Mouse (Mus musculus) embryonic stem cell, embryonic (primary cell): Measurements from ENCODE around the gene Tlk1.

Experiments used
- CTCF ChIA-PET, 4 experiments: fragments of 300-600 bp in 2 of 4; fragments of 350-600 bp in 2 of 4; sonication (Branson Sonifier 250); formaldehyde crosslinking; loops; one replicate each; lab custom pipeline; 2022; ENCODE audit warnings: inconsistent platforms in 2 of 4; lab: Charles Lee
- POLR2A ChIA-PET, 4 experiments: fragments of 300-600 bp in 2 of 4; fragments of 350-600 bp in 2 of 4; sonication (Branson Sonifier 250); formaldehyde crosslinking; loops; one replicate each; lab custom pipeline; 2022; ENCODE audit warnings: antibody characterized with exemption in 4 of 4, inconsistent platforms in 1 of 4; lab: Charles Lee

Gene Tlk1

GRCm38 (mm10) chr2:70690195-70690594 lies 135.3 kb downstream of the Tlk1 start:
- ChIA-PET CTCF (interaction anchor here (0.6 to 2.3 kb wide), 13 partner anchors 12 to 563 kb away, joined by 3 to 10 read pairs (median 4); partner anchors contain the start of genes Gm26558 (in 1 of the 4) and Gorasp2 (in 1 of the 4)), POLR2A (interaction anchor here (0.6 to 3.8 kb wide), 41 partner anchors 8 to 1285 kb away, joined by 3 to 36 read pairs (median 4); partner anchors contain the start of genes Gorasp2 (in 3 of the 4), Gm26558 (in 2 of the 4) and Cybrd1 (in 1 of the 4))

- POLR2A ChIA-PET, result interaction anchor here in 2 of 4 experiments (0.9 to 3.8 kb wide), 7 partner anchors 10 to 26 kb away, joined by 3 to 36 read pairs (median 7); partner anchors contain the start of genes Gm26558 (in 1 of the 2) and Gorasp2 (in 1 of the 2)
- CTCF ChIA-PET, result interaction anchor here in 2 of 4 experiments (0.5 to 2.3 kb wide), 3 partner anchors 15 to 676 kb away, joined by 3 to 10 read pairs (median 4); partner anchors contain the start of genes Gm26558 (in 1 of the 2) and Gorasp2 (in 1 of the 2)
These were observed 137.0 kb downstream of the Tlk1 start for GRCm38 (mm10) chr2:70688454-70689078.

- ChIA-PET CTCF (no interaction called here), POLR2A (interaction anchor here in 1 of 4 experiments (1.7 kb wide), 1 partner anchor 8 kb away, joined by 4 read pairs; no protein-coding TSS in a partner anchor)
These were observed 143.2 kb downstream of the Tlk1 start for GRCm38 (mm10) chr2:70682324-70682723.

GRCm38 (mm10) chr2:70673445-70674126 lies 151.9 kb downstream of the Tlk1 start:
- CTCF ChIA-PET, result interaction anchor here (0.5 to 1.5 kb wide), 8 partner anchors 11 to 708 kb away, joined by 3 to 8 read pairs (median 3); partner anchors contain the start of genes Gm26558 (in 1 of the 4) and Gorasp2 (in 1 of the 4)
- POLR2A ChIA-PET, result interaction anchor here in 3 of 4 experiments (0.7 to 6.2 kb wide), 7 partner anchors 9 to 17 kb away, joined by 3 to 47 read pairs (median 6); partner anchors contain the start of genes Gm26558 (in 2 of the 3) and Gorasp2 (in 2 of the 3)

GRCm38 (mm10) chr2:70672476-70672875 lies 153.1 kb downstream of the Tlk1 start:
- CTCF ChIA-PET, result interaction anchor here (0.6 to 1.5 kb wide), 6 partner anchors 31 to 545 kb away, joined by 3 to 7 read pairs (median 4); no protein-coding TSS in a partner anchor
- POLR2A ChIA-PET, result interaction anchor here in 3 of 4 experiments (0.6 to 6.2 kb wide), 6 partner anchors 8 to 1063 kb away, joined by 3 to 47 read pairs (median 6); partner anchors contain the start of genes Gm26558 (in 2 of the 3) and Gorasp2 (in 2 of the 3)

GRCm38 (mm10) chr2:70669896-70670295 lies 155.6 kb downstream of the Tlk1 start:
- CTCF ChIA-PET, result interaction anchor here in 2 of 4 experiments (1.0 to 1.4 kb wide), 3 partner anchors 8 to 9 kb away, joined by 3 to 6 read pairs (median 4); partner anchors contain the start of genes Gorasp2 (in 2 of the 2) and Gm26558 (in 1 of the 2)
- POLR2A ChIA-PET, result interaction anchor here in 2 of 4 experiments (0.6 to 2.5 kb wide), 5 partner anchors 9 to 105 kb away, joined by 3 to 8 read pairs (median 3); partner anchors contain the start of genes Gm26558 (in 1 of the 2) and Gorasp2 (in 1 of the 2)

GRCm38 (mm10) chr2:70669241-70669640 lies 156.3 kb downstream of the Tlk1 start:
- CTCF ChIA-PET, result interaction anchor here in 2 of 4 experiments (0.7 to 1.0 kb wide), 2 partner anchors 8 to 22 kb away, joined by 3 read pairs; partner anchors contain the start of genes Gm26558 (in 1 of the 2) and Gorasp2 (in 1 of the 2)
- POLR2A ChIA-PET, result interaction anchor here in 2 of 4 experiments (0.6 to 2.3 kb wide), 6 partner anchors 8 to 898 kb away, joined by 3 to 7 read pairs (median 3); partner anchors contain the start of genes Gm26558 (in 1 of the 2) and Gorasp2 (in 1 of the 2)

GRCm38 (mm10) chr2:70667016-70667415 lies 158.5 kb downstream of the Tlk1 start:
- ChIA-PET CTCF (interaction anchor here in 1 of 4 experiments (0.7 kb wide), 1 partner anchor 47 kb away, joined by 3 read pairs; no protein-coding TSS in a partner anchor), POLR2A (interaction anchor here in 2 of 4 experiments (0.7 to 1.5 kb wide), 4 partner anchors 8 to 86 kb away, joined by 3 to 5 read pairs (median 4); no protein-coding TSS in a partner anchor)

- ChIA-PET POLR2A (interaction anchor here in 2 of 4 experiments (1.0 to 5.1 kb wide), 4 partner anchors 9 to 25 kb away, joined by 3 to 47 read pairs (median 24); no protein-coding TSS in a partner anchor), CTCF (interaction anchor here in 3 of 4 experiments (0.5 to 2.0 kb wide), 4 partner anchors 44 to 537 kb away, joined by 4 to 7 read pairs (median 4); partner anchors contain the start of genes Dcaf17 (in 1 of the 3) and Mettl8 (in 1 of the 3))
These were observed 161.8 kb downstream of the Tlk1 start for GRCm38 (mm10) chr2:70663764-70664163.
